Mouse (Mus musculus) hindlimb bud, embryonic 11.5 days (tissue): Measurements from ENCODE around the gene Gm17428.

Experiments used
- DNase-seq: peaks from one replicate; pipeline ENCODE4 v3.0.0-alpha.2; 2012; ENCODE audit warnings: low read depth, low spot score; ENCODE audit errors: extremely low spot score

Gm17428 gene

DNA sequence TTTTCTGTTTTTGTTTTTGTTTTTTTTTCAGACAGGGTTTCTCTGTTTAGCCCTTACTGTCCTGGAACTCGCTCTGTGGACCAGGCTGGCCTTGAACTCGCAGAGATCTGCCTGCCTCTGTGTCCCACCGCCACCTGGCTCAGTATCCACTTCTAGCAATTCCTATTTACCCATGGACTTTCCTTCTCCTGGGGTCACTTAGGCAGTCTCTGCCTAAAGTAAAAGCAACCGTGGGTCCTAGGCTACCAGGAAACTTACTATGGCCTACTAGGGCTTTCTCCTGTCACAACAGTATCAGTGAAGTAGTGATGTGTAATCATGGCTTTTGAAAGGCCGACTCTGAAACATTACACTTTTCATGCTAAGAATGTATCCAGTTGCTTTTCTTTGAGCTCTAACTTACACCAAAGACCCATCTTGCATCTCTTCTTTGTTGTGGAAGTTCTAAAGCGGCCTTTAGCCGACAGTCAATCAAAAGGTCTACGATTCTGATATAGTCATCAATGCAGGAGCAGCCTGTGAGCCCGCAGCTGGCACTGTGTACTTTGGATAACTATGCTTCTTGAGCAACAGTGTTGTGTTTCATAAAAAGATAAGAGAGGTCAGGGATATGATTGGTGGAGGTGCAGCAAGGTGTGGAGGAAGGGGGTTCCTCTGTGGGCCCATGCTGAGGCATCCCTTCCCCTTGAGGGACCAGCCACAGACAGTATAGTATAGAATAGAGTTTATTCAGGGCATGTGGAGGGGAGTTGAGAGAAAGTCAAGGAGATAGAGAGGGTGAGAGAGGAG lies 30.6 kb downstream of the Gm17428 start:
- DNase-seq: no peak

GRCm38 (mm10) chr14:55008417-55008816 lies 31.7 kb downstream of the Gm17428 start:
- no peak for DNase-seq

DNA sequence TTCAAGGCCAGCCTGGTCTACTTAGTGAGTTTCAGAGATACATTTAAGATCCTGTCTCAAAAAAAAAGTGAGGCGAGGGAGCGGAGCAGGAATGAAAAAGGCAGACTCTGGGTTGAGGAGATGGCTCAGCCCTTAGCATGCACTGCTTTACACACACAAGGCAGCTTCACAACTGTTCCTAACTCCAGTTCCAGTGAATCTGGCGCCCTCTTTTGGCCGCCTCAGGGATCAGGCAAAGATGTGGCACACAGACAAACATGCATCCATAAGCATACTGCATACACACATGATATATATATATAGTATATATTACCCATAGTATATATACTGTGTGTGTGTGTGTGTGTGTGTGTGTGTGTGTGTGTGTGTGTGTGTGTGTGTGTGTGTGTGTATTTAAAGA lies 34.4 kb downstream of the Gm17428 start:
- DNase-seq: no peak

GRCm38 (mm10) chr14:55014591-55014990 lies 37.9 kb downstream of the Gm17428 start:
- peak; percentile 14 for DNase-seq

GRCm38 (mm10) chr14:55014991-55015766 lies 38.4 kb downstream of the Gm17428 start, which contains the start of gene Ngdn:
Gene Ngdn (plus strand): TSS chr14:55015454.
- peak; percentile 100 for DNase-seq

- DNase-seq: no peak
Observed at GRCm38 (mm10) chr14:55015767-55016111, 39.0 kb downstream of the Gm17428 start.

- no peak for DNase-seq
Observed at GRCm38 (mm10) chr14:55016876-55017275, 40.1 kb downstream of the Gm17428 start.

DNA sequence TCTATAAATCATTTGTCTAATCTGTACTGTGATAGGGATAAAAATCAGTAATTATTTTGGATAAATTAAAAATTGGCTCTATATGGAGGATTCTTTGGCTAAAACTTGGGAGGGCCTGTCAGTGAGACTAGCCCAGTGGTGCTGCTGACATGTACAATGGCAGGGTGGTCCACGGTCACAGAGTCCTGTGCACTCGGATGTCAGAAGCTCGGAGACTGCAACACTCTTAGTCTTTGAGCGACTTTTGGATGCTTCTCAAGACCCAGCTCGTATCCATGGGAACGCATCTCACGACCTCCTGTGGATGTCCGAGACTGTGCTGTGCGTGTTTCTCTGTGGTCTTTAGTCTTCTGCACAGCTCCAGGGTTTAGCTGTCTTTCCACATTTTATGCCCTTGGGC lies 43.7 kb downstream of the Gm17428 start:
- DNase-seq: no peak

DNA sequence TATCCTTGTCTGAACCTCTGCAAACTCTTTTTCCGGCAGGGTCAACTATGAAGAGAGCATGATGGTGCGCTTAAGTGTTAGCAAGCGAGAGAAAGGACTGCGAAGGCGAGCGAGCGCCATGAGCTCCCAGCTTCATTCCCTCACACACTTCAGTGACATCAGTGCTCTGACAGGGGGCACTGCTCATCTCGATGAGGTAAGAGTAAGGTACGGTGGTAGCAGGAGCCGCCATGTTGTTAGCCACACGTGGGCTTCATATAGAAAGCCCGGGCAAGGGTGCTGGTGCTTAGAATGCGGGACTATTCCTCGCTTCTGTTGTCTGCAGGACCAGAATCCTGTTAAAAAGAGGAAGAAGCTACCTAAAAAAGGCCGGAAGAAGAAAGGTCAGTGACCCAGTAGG lies 46.3 kb downstream of the Gm17428 start:
- no peak for DNase-seq

DNA sequence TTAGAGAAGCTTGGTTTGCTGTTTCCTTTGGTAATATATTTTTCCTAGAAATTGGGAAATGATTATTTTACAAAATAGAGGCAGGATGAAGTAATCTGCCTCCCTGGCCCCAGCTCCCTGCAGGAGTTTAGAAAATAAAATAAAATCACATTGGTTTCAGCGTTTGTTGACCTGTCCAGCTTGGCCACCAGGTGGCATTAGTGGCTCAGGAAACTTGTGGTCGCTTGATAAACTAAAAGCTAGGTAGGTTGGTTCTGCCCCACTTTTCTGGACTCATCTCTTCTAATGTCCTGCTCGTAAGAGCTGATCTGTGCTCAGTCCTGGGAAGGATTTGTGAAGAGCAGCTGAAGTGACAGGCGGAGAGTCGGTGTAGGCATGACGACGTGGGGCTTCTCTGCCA lies 47.5 kb downstream of the Gm17428 start:
- peak; percentile 44 for DNase-seq

DNA sequence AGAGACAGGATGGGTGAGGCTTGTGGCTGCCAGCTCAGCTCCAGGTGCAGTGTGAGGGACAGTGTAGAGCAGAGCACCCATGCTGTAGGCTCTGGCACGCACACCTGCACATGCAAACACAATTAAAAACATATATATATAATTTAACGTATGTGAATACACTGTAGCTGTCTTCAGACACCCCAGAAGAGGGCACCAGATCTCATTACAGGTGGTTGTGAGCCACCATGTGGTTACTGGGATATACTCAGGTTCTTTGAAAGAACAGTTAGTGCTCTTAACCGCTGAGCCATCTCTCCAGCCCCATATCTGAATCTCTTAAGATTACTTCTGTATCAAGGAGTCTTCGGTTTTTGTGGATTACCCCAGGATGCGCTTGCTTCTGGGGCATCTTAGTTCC lies 48.8 kb downstream of the Gm17428 start:
- no peak for DNase-seq
